Mouse (Mus musculus) cortical plate, adult 2 months (tissue): Measurements from ENCODE around the gene Gm13769. TPM values are rescaled to one million over a fixed set of nuclear protein-coding genes. Genes with fewer than 3 reads are reported as not detected.
"Not testable (repeated sequence)": the region's sequence is repeated elsewhere in the genome, so short reads cannot be mapped to it uniquely, and the experiment has no call there.

Experiments
- H3K27ac ChIP-seq: fragments of 200-500 bp; 2 replicates; pipeline ENCODE4 v1.5.1; 2012; ENCODE audit warnings: low read length, control low read depth, inconsistent platforms; ENCODE audit not compliant: insufficient read depth
- H3K4me1 ChIP-seq: fragments of 200-500 bp; 2 replicates; pipeline ENCODE4 v1.6.1; 2011; ENCODE audit warnings: low read length; ENCODE audit not compliant: control insufficient read depth, insufficient read depth
- H3K4me3 ChIP-seq: fragments of 200-500 bp; 2 replicates; pipeline ENCODE4 v1.5.1; 2011; ENCODE audit warnings: mild to moderate bottlenecking, low read length, control low read depth; ENCODE audit not compliant: insufficient read depth
- CTCF ChIP-seq: fragments of 200-500 bp; IDR thresholded peaks from 2 replicates; pipeline ENCODE4 v1.5.1; 2011; ENCODE audit warnings: mild to moderate bottlenecking, control low read depth, low read length; ENCODE audit not compliant: insufficient read depth; ENCODE audit errors: extremely low read depth
- POLR2A ChIP-seq: fragments of 200-500 bp; IDR thresholded peaks from 2 replicates; pipeline ENCODE4 v1.6.1; 2011; ENCODE audit warnings: mild to moderate bottlenecking, low read length, control low read depth; ENCODE audit not compliant: insufficient read depth; ENCODE audit errors: extremely low read depth
- polyA plus RNA-seq: library from polyadenylated mRNA; depleted of rRNA; stranded (reverse); fragments of >200 nt; gene quantifications from 2 replicates; pipeline ENCODE4 v1.2.3, GENCODE M21; 2012; rRNA removed

Gene Gm13769
- polyA plus RNA-seq, result not detected in 2 replicates

- not testable (repeated sequence) for H3K4me3 ChIP-seq, H3K27ac ChIP-seq, H3K4me1 ChIP-seq
Observed at GRCm38 (mm10) chr2:90321900-90322299, at the start of gene Gm13769. Gm13769 (plus strand) TSS chr2:90322200.

GRCm38 (mm10) chr2:90292741-90293140 is 29.3 kb upstream of the Gm13769 start, which contains the start of gene Olfr1272:
Olfr1272 (minus strand) TSS chr2:90292841.
- TF ChIP-seq CTCF, result no peak
- TF ChIP-seq POLR2A, result no peak
- H3K4me1 ChIP-seq, result no peaks in the 10 kb centered on the region
- no peak within 1 kb of the TSS for H3K27ac ChIP-seq
- H3K4me3 ChIP-seq, result no peak within 1 kb of the TSS

GRCm38 (mm10) chr2:90346694-90347093 is 24.7 kb downstream of the Gm13769 start:
- not testable (repeated sequence) for H3K27ac ChIP-seq, H3K4me1 ChIP-seq, H3K4me3 ChIP-seq

GRCm38 (mm10) chr2:90351047-90351446 is 29.0 kb downstream of the Gm13769 start:
- not testable (repeated sequence) for H3K4me1 ChIP-seq, H3K4me3 ChIP-seq, H3K27ac ChIP-seq

- H3K27ac ChIP-seq, H3K4me3 ChIP-seq, H3K4me1 ChIP-seq: not testable (repeated sequence)
Observed at GRCm38 (mm10) chr2:90351540-90351939, 29.5 kb downstream of the Gm13769 start.

- H3K4me3 ChIP-seq, H3K4me1 ChIP-seq: not testable (repeated sequence)
Observed at GRCm38 (mm10) chr2:90359229-90359628, 37.2 kb downstream of the Gm13769 start.

GRCm38 (mm10) chr2:90360199-90360598 is 38.2 kb downstream of the Gm13769 start:
- not testable (repeated sequence) for H3K27ac ChIP-seq, H3K4me3 ChIP-seq, H3K4me1 ChIP-seq

More at GRCm38 (mm10) chr2:90359229-90359628, 37.2 kb downstream of the Gm13769 start:
- not testable (repeated sequence) for H3K27ac ChIP-seq

Other genes starting within 250 kb of the Gm13769 start
- gene Olfr1269, start 200.8 kb upstream of the Gm13769 start, polyA plus RNA-seq, result not detected in 2 replicates
- gene Olfr32, start 179.9 kb upstream of the Gm13769 start, polyA plus RNA-seq, result not detected in 2 replicates
- gene Olfr1270, start 169.1 kb upstream of the Gm13769 start, polyA plus RNA-seq, result not detected in 2 replicates
- gene Olfr1506, start 97.7 kb upstream of the Gm13769 start, polyA plus RNA-seq, result not detected in 2 replicates
- gene Olfr142, start 64.6 kb upstream of the Gm13769 start, polyA plus RNA-seq, result not detected in 2 replicates
- not detected in 2 replicates for gene Olfr1271, start 51.2 kb upstream of the Gm13769 start, polyA plus RNA-seq
- not detected in 2 replicates for gene Olfr1272, start 29.4 kb upstream of the Gm13769 start, polyA plus RNA-seq
- not detected in 2 replicates for gene Olfr1274-ps, start 76.5 kb downstream of the Gm13769 start, polyA plus RNA-seq